Mouse (Mus musculus): ENCODE measurements around the gene Rnf44. TPM values are rescaled to one million over a fixed set of nuclear protein-coding genes. Genes with fewer than 3 reads are reported as not detected.

The Rnf44 gene
- total RNA-seq, 2 experiments from 2014 or later, result 153 to 160 TPM

GRCm38 (mm10) chr13:54683301-54683700, 10.4 kb downstream of the Rnf44 start:
- Histone ChIP-seq H3K4me3 (no peak overlapping the region), H3K27ac (no peak overlapping the region)
- TF ChIP-seq CTCF (conservative IDR thresholded peaks at IDR 0.05), result no peak
- DNase-seq (ENCODE audit: low spot score in 2 of 2), result no peak

- Histone ChIP-seq H3K4me3 (no peak overlapping the region), H3K27ac (no peak overlapping the region)
- DNase-seq (ENCODE audit: low spot score in 2 of 2), result no peak
- no peak for TF ChIP-seq CTCF (conservative IDR thresholded peaks at IDR 0.05)
Observed at GRCm38 (mm10) chr13:54681291-54681690, 12.4 kb downstream of the Rnf44 start.

GRCm38 (mm10) chr13:54680184-54680853, 13.4 kb downstream of the Rnf44 start:
- TF ChIP-seq CTCF (conservative IDR thresholded peaks at IDR 0.05), result no peak
- DNase-seq (ENCODE audit: low spot score in 2 of 2), result no peak
- H3K4me3 ChIP-seq, result no peak overlapping the region
- H3K27ac ChIP-seq, result no peak overlapping the region

- H3K27ac ChIP-seq, result no peak overlapping the region
- H3K4me3 ChIP-seq, result no peak overlapping the region
- DNase-seq (ENCODE audit: low spot score in 2 of 2), result no peak
- TF ChIP-seq CTCF (conservative IDR thresholded peaks at IDR 0.05), result no peak
Observed at GRCm38 (mm10) chr13:54678263-54678662, 15.4 kb downstream of the Rnf44 start.

- no peak overlapping the region for H3K27ac ChIP-seq
- no peak for TF ChIP-seq CTCF (conservative IDR thresholded peaks at IDR 0.05)
- DNase-seq (ENCODE audit: low spot score in 2 of 2), result no peak
- no peak overlapping the region for H3K4me3 ChIP-seq
Observed at GRCm38 (mm10) chr13:54675895-54676590, 17.7 kb downstream of the Rnf44 start.

- Histone ChIP-seq H3K4me3 (no peak overlapping the region), H3K27ac (no peak overlapping the region)
- no peak for TF ChIP-seq CTCF (conservative IDR thresholded peaks at IDR 0.05)
- no peak for DNase-seq (ENCODE audit: low spot score in 2 of 2)
Observed at GRCm38 (mm10) chr13:54670491-54670890, 23.2 kb downstream of the Rnf44 start.

GRCm38 (mm10) chr13:54665062-54665461, 28.6 kb downstream of the Rnf44 start:
- Histone ChIP-seq H3K27ac (no peak overlapping the region), H3K4me3 (no peak overlapping the region)
- DNase-seq (ENCODE audit: low spot score in 2 of 2), result no peak
- TF ChIP-seq CTCF (conservative IDR thresholded peaks at IDR 0.05), result no peak

- Histone ChIP-seq H3K4me3 (no peak overlapping the region), H3K27ac (no peak overlapping the region)
- TF ChIP-seq CTCF (conservative IDR thresholded peaks at IDR 0.05), result no peak
- no peak for DNase-seq (ENCODE audit: low spot score in 2 of 2)
Observed at GRCm38 (mm10) chr13:54664509-54664908, 29.2 kb downstream of the Rnf44 start.

GRCm38 (mm10) chr13:54663999-54664398, 29.7 kb downstream of the Rnf44 start:
- Histone ChIP-seq H3K4me3 (no peak overlapping the region), H3K27ac (no peak overlapping the region)
- TF ChIP-seq CTCF (conservative IDR thresholded peaks at IDR 0.05), result no peak
- DNase-seq (ENCODE audit: low spot score in 2 of 2), result no peak

- no peak for TF ChIP-seq CTCF (conservative IDR thresholded peaks at IDR 0.05)
- Histone ChIP-seq H3K4me3 (no peak overlapping the region), H3K27ac (no peak overlapping the region)
- no peak for DNase-seq (ENCODE audit: low spot score in 2 of 2)
Observed at GRCm38 (mm10) chr13:54661358-54661757, 32.3 kb downstream of the Rnf44 start.

- no peak for TF ChIP-seq CTCF (conservative IDR thresholded peaks at IDR 0.05)
- Histone ChIP-seq H3K4me3 (no peak overlapping the region), H3K27ac (no peak overlapping the region)
- DNase-seq (ENCODE audit: low spot score in 2 of 2), result no peak
Observed at GRCm38 (mm10) chr13:54660877-54661276, 32.8 kb downstream of the Rnf44 start.

GRCm38 (mm10) chr13:54650461-54650860, 43.2 kb downstream of the Rnf44 start:
- no peak overlapping the region for H3K4me3 ChIP-seq
- no peak for TF ChIP-seq CTCF (conservative IDR thresholded peaks at IDR 0.05)
- no peak overlapping the region for H3K27ac ChIP-seq
- DNase-seq (ENCODE audit: low spot score in 2 of 2), result no peak

GRCm38 (mm10) chr13:54635011-54635410, 58.7 kb downstream of the Rnf44 start:
- DNase-seq (ENCODE audit: low spot score in 2 of 2), result no peak
- H3K27ac ChIP-seq, result no peak overlapping the region
- no peak for TF ChIP-seq CTCF (conservative IDR thresholded peaks at IDR 0.05)
- no peak overlapping the region for H3K4me3 ChIP-seq

- TF ChIP-seq CTCF (conservative IDR thresholded peaks at IDR 0.05), result no peak
- H3K4me3 ChIP-seq, result no peak overlapping the region
- DNase-seq (ENCODE audit: low spot score in 2 of 2), result no peak
- no peak overlapping the region for H3K27ac ChIP-seq
Observed at GRCm38 (mm10) chr13:54632731-54633277, 60.9 kb downstream of the Rnf44 start.

Other genes starting within 250 kb of the Rnf44 start
- gene Thoc3, start 225.1 kb downstream of the Rnf44 start, total RNA-seq (2021), result 10 to 100 TPM; 34.9 to 39.8 TPM
- 10 to 100 TPM; 14.8 to 19.1 TPM for gene Simc1, start 190.1 kb downstream of the Rnf44 start, total RNA-seq (2021)
- gene 4833439L19Rik, start 128.5 kb downstream of the Rnf44 start, total RNA-seq (2021), result 100 to 1,000 TPM; 152 to 159 TPM
- gene Arl10, start 118.9 kb downstream of the Rnf44 start, total RNA-seq (2021), result 10 to 100 TPM; 30.5 to 34.0 TPM
- 10 to 100 TPM; 24.8 to 28.1 TPM for gene Nop16, start 103.8 kb downstream of the Rnf44 start, total RNA-seq (2021)
- gene Higd2a, start 103.7 kb downstream of the Rnf44 start, total RNA-seq (2021), result 100 to 1,000 TPM; 163 to 167 TPM
- gene Cltb, start 82.6 kb downstream of the Rnf44 start, total RNA-seq (2021), result 100 to 1,000 TPM; 252 to 268 TPM
- gene Faf2, start 72.1 kb downstream of the Rnf44 start, total RNA-seq (2021), result 10 to 100 TPM; 54.2 to 59.8 TPM
- under 1 TPM; 0.33 to 0.44 TPM for gene Cdhr2, start 7.6 kb upstream of the Rnf44 start, total RNA-seq (2021)
- gene Gprin1, start 56.0 kb upstream of the Rnf44 start, total RNA-seq (2021), result 100 to 1,000 TPM; 146 to 150 TPM
- 100 to 1,000 TPM; 655 to 657 TPM for gene Sncb, start 72.7 kb upstream of the Rnf44 start, total RNA-seq (2021)
- gene Eif4e1b, start 90.1 kb upstream of the Rnf44 start, total RNA-seq (2021), result not detected
- gene Tspan17, start 95.5 kb upstream of the Rnf44 start, total RNA-seq (2021), result 10 to 100 TPM; 96.7 to 97.7 TPM